In genomic region chr11:35627815-35628214, GRCm38 (mm10) we compare ENCODE assay signal across 8 mouse cellular contexts.
A peak's percentile ranks its signal among the peaks of the same experiment; 100 is the strongest.
DNase-seq lines count a peak whose midpoint lies in the region.

No protein-coding gene starts in this region.

- intact Hi-C loops in heart, postnatal 10 days (cut with DNase I): no loop called here
- intact Hi-C loops in heart, postnatal 25 days (cut with DNase I): no loop called here

- DNase-seq in heart, postnatal 10 days: peak; percentile 50 to 57
- no peak for DNase-seq in heart, postnatal 25 days (ENCODE audit: low spot score)
- DNase-seq in urinary bladder, postnatal 14 days (ENCODE audit: low spot score): peak; percentile 38
- DNase-seq in urinary bladder, postnatal 4 days (ENCODE audit: low spot score in 2 of 2): no peak
- peak; percentile 74 for DNase-seq in cerebellum, adult 9-10 months
- no peak for DNase-seq in left cerebral cortex, adult 18-20 months (ENCODE audit: low spot score in 2 of 2)
- no peak for DNase-seq in kidney, adult 9 months
- DNase-seq in urinary bladder, adult 2 months (ENCODE audit: low spot score): no peak

Comparison
In these comparisons a context has a peak if more than half of its experiments do, and no peak if none do; other contexts are left out.
1. DNase-seq: peak in heart, postnatal 10 days (2 of 2), urinary bladder, postnatal 14 days (single experiment) and cerebellum, adult 9-10 months (single experiment); none in heart, postnatal 25 days (single experiment), urinary bladder, postnatal 4 days (0 of 2), left cerebral cortex, adult 18-20 months (0 of 2), kidney, adult 9 months (single experiment) and urinary bladder, adult 2 months (single experiment).